Mouse (Mus musculus) bone marrow macrophage, adult 2 months (primary cell): ENCODE results near the gene Nat10.

Experiments used
- CTCF ChIP-seq: IDR thresholded peaks from 2 replicates; pipeline ENCODE4 v1.5.1; 2012; ENCODE audit warnings: low read depth, mild to moderate bottlenecking, low read length, moderate library complexity
- POLR2A ChIP-seq: IDR thresholded peaks from 2 replicates; pipeline ENCODE4 v1.6.1; 2012; ENCODE audit warnings: mild to moderate bottlenecking, low read depth, low read length, borderline replicate concordance

GRCm38 (mm10) chr2:103797491-103798009, 36.5 kb upstream of the Nat10 start, which contains the start of gene Caprin1:
- peak; percentile 24; the same call in 1 of the 2 replicates for TF ChIP-seq CTCF
- TF ChIP-seq POLR2A: 0 out of 2 replicates have a peak, but pooled peaks have one; percentile 48
